Mouse (Mus musculus): ENCODE measurements at regions not wholly inside any gene's neighbourhood (a gene's known extent, or its start where the extent isn't known, plus 50 kb on each side); places are given as distances from the start of the nearest gene placed in this dataset.

DNA sequence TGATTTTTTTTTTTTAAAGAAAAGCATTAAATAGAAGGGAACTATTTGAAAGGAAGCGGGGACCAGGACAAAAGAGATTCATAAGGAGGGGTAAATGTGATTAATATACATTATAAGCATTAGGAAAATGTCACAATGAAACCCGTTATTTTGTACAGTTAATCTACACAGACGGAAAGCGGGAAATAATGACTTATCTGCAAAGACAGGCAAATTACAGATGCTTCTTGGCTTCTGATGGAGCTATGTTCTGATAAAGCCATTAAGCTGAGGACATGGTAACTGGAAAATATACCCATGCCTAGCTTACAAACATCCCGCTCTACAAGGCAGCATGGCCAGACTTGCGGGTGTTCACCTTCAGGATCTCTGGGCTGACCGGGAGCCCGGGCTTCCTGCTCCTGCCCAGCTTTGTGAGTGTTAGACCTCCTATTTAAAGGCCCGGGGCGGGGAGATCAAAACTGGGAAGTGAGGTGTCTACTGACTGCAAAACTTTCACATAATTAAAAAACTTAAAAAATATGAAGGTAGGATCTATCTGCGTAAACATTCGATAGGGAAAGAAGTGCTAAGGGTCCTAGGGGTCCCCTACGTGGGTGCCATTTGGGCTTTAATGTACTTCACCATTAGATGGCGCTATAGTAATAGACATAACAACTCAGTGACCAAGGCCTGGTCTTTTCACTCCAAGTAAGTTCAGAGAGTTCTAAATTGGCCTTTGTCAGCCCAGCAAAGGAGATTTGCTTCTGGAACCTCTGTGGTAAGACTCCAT lies 55.5 kb upstream of the Ahctf1 start:
- no peak for TF ChIP-seq GATA4 (IDR thresholded peaks at IDR 0.05; ENCODE audit: insufficient replicate concordance, low read length)

DNA sequence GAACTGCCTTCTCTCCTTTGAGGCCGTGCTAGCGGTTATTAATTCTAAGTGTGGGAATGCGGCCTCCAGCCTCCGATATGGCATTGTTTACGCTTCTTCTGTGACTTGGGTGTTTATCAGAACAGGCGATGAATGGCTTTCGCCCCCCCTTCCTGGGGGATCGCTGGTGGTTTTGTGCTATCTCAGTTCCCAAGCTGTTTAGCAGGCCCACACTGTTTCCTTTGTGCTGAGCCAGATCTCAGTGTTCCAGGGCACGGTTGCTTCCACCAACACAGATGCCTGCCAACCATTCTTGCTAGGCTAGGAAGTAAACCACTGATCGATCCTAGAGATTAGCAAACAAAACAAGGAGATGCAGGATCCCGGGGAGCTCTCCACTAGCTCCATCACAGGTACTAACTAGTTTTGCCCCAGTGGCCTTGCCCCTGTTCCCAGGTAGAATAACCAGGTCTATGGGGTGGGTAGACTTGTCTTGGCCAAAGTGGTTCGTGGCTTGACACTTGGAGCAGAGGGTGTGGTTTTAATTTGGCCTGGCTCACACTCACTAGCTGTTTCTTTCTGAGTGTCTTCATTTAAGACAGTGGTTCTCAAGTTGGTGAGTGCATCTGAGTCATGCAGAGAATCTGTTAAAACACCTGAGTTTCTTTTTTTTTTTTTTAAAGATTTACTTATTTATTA lies 50.9 kb upstream of the Ahctf1 start:
- TF ChIP-seq GATA4 (IDR thresholded peaks at IDR 0.05; ENCODE audit: insufficient replicate concordance, low read length) = peak; percentile 97
